Mouse (Mus musculus): Measurements from ENCODE around the gene Tmem221. TPM values are rescaled to one million over a fixed set of nuclear protein-coding genes. Genes with fewer than 3 reads are reported as not detected.

Gene Tmem221
- total RNA-seq, 2 experiments from 2014 or later: not detected

GRCm38 (mm10) chr8:71593556-71594323, 35.1 kb upstream of the Tmem221 start:
- Histone ChIP-seq H3K27ac (peak overlapping the region; percentile 98), H3K4me3 (no peak overlapping the region)
- intact Hi-C loops (cut with DNase I): loop anchor here (2.0 kb wide), 1 partner anchor 35 kb away; no protein-coding TSS in a partner anchor
- TF ChIP-seq CTCF (IDR thresholded peaks at IDR 0.05): no peak
- no peak for DNase-seq

GRCm38 (mm10) chr8:71592374-71593170, 33.9 kb upstream of the Tmem221 start:
- H3K4me3 ChIP-seq: peak overlapping the region; percentile 76
- intact Hi-C loops (cut with DNase I): loop anchor here (2.0 kb wide), 1 partner anchor 36 kb away; no protein-coding TSS in a partner anchor
- H3K27ac ChIP-seq: peak overlapping the region; percentile 98
- peak; percentile 92 for DNase-seq
- no peak for TF ChIP-seq CTCF (IDR thresholded peaks at IDR 0.05)

GRCm38 (mm10) chr8:71591471-71592373, 33.1 kb upstream of the Tmem221 start, which contains the start of gene Pgls:
Gene Pgls, plus strand, starts transcription at chr8:71592176.
- H3K4me3 ChIP-seq: peak within 1 kb of the TSS; percentile 76
- peak; percentile 98 for DNase-seq
- TF ChIP-seq CTCF (IDR thresholded peaks at IDR 0.05): no peak
- H3K27ac ChIP-seq: peak within 1 kb of the TSS; percentile 98
- intact Hi-C loops (cut with DNase I): loop anchor here (2.0 kb wide), 1 partner anchor 37 kb away; no protein-coding TSS in a partner anchor

- H3K27ac ChIP-seq: peak overlapping the region; percentile 98
- no peak for DNase-seq
- intact Hi-C loops (cut with DNase I): no loop called here
Measured at GRCm38 (mm10) chr8:71591017-71591416, 32.3 kb upstream of the Tmem221 start.

GRCm38 (mm10) chr8:71588762-71589161, 30.1 kb upstream of the Tmem221 start:
- no peak for DNase-seq
- intact Hi-C loops (cut with DNase I): no loop called here
- H3K27ac ChIP-seq: no peak overlapping the region
- no peak overlapping the region for H3K4me3 ChIP-seq
- TF ChIP-seq CTCF (IDR thresholded peaks at IDR 0.05): no peak

More at GRCm38 (mm10) chr8:71591017-71591416, 32.3 kb upstream of the Tmem221 start:
- no peak for TF ChIP-seq CTCF (IDR thresholded peaks at IDR 0.05)
- peak overlapping the region; percentile 76 for H3K4me3 ChIP-seq

GRCm38 (mm10) chr8:71586891-71587290, 28.2 kb upstream of the Tmem221 start:
- DNase-seq: peak; percentile 56
- intact Hi-C loops (cut with DNase I): no loop called here
- Histone ChIP-seq H3K4me3 (no peak overlapping the region), H3K27ac (no peak overlapping the region)
- TF ChIP-seq CTCF (IDR thresholded peaks at IDR 0.05): peak; percentile 67

- no peak for DNase-seq
- no peak overlapping the region for H3K4me3 ChIP-seq
- H3K27ac ChIP-seq: peak overlapping the region; percentile 73; the same call in 1 of the 2 replicates
- intact Hi-C loops (cut with DNase I): no loop called here
- no peak for TF ChIP-seq CTCF (IDR thresholded peaks at IDR 0.05)
Measured at GRCm38 (mm10) chr8:71580201-71580600, 21.5 kb upstream of the Tmem221 start.

- no peak for TF ChIP-seq CTCF (IDR thresholded peaks at IDR 0.05)
- Histone ChIP-seq H3K27ac (peak overlapping the region; percentile 73), H3K4me3 (peak overlapping the region; percentile 13; the same call in 1 of the 2 replicates)
- intact Hi-C loops (cut with DNase I): no loop called here
- DNase-seq: peak; percentile 90
Measured at GRCm38 (mm10) chr8:71579476-71579875, 20.8 kb upstream of the Tmem221 start.

- Histone ChIP-seq H3K27ac (peak overlapping the region; percentile 73), H3K4me3 (peak overlapping the region; percentile 13; the same call in 1 of the 2 replicates)
- intact Hi-C loops (cut with DNase I): no loop called here
- DNase-seq: no peak
- TF ChIP-seq CTCF (IDR thresholded peaks at IDR 0.05): no peak
Measured at GRCm38 (mm10) chr8:71579009-71579408, 20.3 kb upstream of the Tmem221 start.

GRCm38 (mm10) chr8:71577856-71578387, 19.3 kb upstream of the Tmem221 start:
- intact Hi-C loops (cut with DNase I): no loop called here
- no peak for DNase-seq
- Histone ChIP-seq H3K4me3 (no peak overlapping the region), H3K27ac (no peak overlapping the region)
- TF ChIP-seq CTCF (IDR thresholded peaks at IDR 0.05): no peak

- Histone ChIP-seq H3K4me3 (no peak overlapping the region), H3K27ac (peak overlapping the region; percentile 63)
- no peak for TF ChIP-seq CTCF (IDR thresholded peaks at IDR 0.05)
- intact Hi-C loops (cut with DNase I): no loop called here
- DNase-seq: no peak
Measured at GRCm38 (mm10) chr8:71575020-71575419, 16.3 kb upstream of the Tmem221 start.

- peak overlapping the region; percentile 63; the same call in 1 of the 2 replicates for H3K27ac ChIP-seq
- H3K4me3 ChIP-seq: no peak overlapping the region
- DNase-seq: no peak
Measured at GRCm38 (mm10) chr8:71574426-71574825, 15.8 kb upstream of the Tmem221 start.

More at GRCm38 (mm10) chr8:71574426-71574825, 15.8 kb upstream of the Tmem221 start:
- intact Hi-C loops (cut with DNase I): no loop called here
- no peak for TF ChIP-seq CTCF (IDR thresholded peaks at IDR 0.05)
